Mouse (Mus musculus): ENCODE measurements around the gene Spaar.
"Not testable (repeated sequence)": the region's sequence is repeated elsewhere in the genome, so short reads cannot be mapped to it uniquely, and the experiment has no call there.

The Spaar gene

DNA sequence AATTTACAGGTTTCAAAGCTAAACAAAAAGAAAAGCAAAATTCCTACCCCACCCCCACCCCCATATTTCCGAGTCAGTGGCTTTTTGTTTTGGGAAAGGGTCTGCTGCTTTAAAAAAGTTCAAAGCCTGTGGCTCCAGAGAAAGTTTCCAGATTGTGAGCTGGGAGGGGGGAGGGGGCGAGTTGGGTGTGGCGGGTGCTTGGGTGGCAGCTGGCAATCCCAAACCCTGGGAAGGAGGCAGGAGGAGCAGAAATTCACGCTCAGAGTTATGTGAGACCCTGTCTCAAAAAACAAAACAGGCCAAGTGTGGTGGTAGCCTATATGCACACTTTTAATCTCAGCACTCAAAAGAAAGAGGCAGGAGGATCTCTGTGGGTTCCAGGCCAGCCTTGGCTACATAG is 12.8 kb downstream of the Spaar start:
- Histone ChIP-seq H3K36me3 (ENCODE audit: control insufficient read depth, insufficient read depth, low read length, poor library complexity, severe bottlenecking) (no peaks in the 10 kb centered on the region), H3K27me3 (ENCODE audit: control insufficient read depth, insufficient read depth, low read length, poor library complexity, severe bottlenecking) (no peaks in the 10 kb centered on the region)
- no peak for DNase-seq (ENCODE audit: low read depth, low spot score)

DNA sequence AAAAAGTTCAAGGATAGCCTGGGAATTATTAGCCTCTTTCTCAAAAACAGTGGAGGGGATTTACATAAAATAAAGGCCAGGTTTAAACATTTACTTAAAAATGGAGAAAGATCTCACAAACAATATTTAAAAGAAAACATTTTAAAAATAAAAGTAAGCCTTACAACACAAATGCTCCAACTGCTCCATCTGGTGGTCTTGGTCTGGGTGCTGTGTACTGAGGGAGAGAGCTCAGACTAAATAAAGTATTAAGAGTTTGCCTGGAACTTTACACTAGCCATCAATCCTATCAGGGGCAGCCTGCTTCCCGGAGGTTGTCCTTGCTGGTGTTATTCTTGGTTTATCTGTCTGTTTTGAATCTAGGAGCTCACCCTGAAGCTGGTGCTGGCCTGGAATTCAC is 13.3 kb downstream of the Spaar start:
- no peaks in the 10 kb centered on the region for H3K27me3 ChIP-seq (ENCODE audit: control insufficient read depth, insufficient read depth, low read length, poor library complexity, severe bottlenecking)

DNA sequence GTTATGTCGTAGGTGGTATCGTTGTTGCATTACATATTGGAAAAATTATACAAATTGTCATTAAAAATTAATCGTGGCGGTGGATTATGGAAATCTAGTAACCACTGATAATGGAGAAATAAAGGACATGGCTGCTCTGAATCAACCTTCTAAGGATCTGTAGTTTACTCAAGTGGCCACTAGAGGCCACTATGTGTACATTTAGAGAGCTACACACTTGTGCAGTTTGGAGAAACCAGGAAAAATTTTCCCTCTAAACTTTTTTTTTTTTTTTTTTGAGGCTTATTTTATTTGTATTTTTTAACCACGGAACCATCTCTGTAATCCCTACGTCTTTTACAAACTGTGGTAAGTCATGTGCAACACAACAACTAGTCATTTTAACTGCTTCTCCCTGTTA is 15.4 kb downstream of the Spaar start:
- Histone ChIP-seq H3K27me3 (ENCODE audit: control insufficient read depth, insufficient read depth, low read length, poor library complexity, severe bottlenecking) (no peaks in the 10 kb centered on the region), H3K36me3 (ENCODE audit: control insufficient read depth, insufficient read depth, low read length, poor library complexity, severe bottlenecking) (no peaks in the 10 kb centered on the region)
- DNase-seq (ENCODE audit: low read depth, low spot score) = peak; percentile 26

More for the DNA sequence above, 13.3 kb downstream of the Spaar start:
- no peak for DNase-seq (ENCODE audit: low read depth, low spot score)
- H3K36me3 ChIP-seq (ENCODE audit: control insufficient read depth, insufficient read depth, low read length, poor library complexity, severe bottlenecking) = no peaks in the 10 kb centered on the region

DNA sequence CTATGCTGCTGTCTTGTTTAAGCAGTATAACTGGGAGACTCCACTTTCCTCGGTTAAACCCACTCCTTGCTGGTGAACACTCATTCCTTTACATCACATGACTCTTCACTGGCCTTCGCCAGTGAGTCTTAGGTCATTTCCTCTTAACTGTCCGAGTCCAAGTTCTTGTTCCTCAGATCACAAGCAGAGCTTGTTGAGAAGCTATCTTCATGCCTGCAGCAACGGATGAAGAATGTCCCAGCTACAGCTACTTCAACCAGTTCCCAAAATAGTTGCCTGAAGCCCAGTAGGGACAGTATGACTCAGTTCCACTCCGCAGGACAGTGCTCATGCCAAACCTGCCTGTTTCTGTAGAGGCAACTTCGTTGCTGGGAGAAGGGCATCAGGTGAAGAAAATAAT is 27.4 kb downstream of the Spaar start:
- Histone ChIP-seq H3K27me3 (ENCODE audit: control insufficient read depth, insufficient read depth, low read length, poor library complexity, severe bottlenecking) (no peaks in the 10 kb centered on the region), H3K36me3 (ENCODE audit: control insufficient read depth, insufficient read depth, low read length, poor library complexity, severe bottlenecking) (no peaks in the 10 kb centered on the region)
- DNase-seq (ENCODE audit: low read depth, low spot score) = no peak

DNA sequence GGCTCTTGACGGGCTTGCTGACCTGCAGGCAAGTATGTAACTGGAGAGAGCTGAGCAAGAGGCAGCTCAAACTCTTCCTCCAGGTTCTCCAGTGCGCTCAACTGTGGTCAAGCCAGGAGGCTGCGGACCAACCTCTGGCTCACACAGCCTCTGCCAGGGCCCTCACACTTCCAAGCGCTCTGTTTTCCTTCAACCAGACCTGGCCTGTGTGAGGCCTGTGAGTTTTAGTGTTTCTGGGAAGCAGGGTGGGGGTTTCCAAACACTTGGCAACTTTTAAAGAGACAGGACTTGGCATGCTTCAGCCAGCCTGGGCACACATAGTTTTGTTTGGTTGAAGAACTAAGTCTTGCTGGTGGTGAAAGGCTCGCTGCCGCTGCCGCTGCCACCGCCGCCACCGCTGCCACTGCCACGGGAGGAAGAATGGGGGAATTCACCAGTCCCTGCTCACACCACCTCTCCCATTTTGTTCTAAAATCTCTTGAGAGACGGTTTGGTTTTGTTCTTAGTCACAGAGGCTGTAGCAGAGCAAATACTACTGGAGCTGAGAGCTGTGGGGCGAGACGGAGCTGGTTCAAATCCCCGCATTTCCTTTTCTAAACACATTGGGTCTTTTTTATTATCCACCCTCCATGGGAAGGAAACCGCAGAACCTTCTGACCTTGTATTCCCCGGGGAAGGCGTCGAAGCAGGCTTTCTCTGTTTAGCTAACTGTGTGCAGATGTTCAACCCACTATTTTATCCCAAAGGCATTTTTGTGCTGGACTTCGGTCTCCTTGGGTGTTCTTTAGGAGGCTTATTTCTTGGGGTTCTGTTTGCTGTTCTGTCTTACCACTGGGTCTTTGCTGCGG is 30.0 kb downstream of the Spaar start:
- H3K27me3 ChIP-seq (ENCODE audit: control insufficient read depth, insufficient read depth, low read length, poor library complexity, severe bottlenecking) = no peaks in the 10 kb centered on the region
- no peak for DNase-seq (ENCODE audit: low read depth, low spot score)
- no peaks in the 10 kb centered on the region for H3K36me3 ChIP-seq (ENCODE audit: control insufficient read depth, insufficient read depth, low read length, poor library complexity, severe bottlenecking)

DNA sequence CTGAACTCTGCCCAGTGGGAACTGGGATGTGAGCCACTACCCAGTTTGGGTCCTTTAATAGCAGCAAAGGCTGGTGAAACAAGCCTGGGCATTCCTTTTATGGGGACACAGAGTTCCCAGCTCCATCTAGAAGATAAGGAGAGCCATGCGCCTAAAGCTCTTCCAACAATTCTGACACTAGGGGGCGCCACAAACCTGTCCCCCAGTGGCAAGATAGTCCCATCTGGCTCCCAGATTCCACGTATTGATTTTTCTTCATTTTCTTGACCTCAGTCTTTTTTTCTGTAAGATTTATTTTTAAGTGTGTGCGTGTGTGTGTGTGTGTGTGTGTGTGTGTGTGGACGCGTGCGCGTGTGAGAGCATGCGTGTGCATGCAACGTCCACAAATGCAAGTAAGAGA is 30.6 kb downstream of the Spaar start:
- Histone ChIP-seq H3K27me3 (ENCODE audit: control insufficient read depth, insufficient read depth, low read length, poor library complexity, severe bottlenecking) (no peaks in the 10 kb centered on the region), H3K36me3 (ENCODE audit: control insufficient read depth, insufficient read depth, low read length, poor library complexity, severe bottlenecking) (no peaks in the 10 kb centered on the region)
- DNase-seq (ENCODE audit: low read depth, low spot score) = peak; percentile 13

DNA sequence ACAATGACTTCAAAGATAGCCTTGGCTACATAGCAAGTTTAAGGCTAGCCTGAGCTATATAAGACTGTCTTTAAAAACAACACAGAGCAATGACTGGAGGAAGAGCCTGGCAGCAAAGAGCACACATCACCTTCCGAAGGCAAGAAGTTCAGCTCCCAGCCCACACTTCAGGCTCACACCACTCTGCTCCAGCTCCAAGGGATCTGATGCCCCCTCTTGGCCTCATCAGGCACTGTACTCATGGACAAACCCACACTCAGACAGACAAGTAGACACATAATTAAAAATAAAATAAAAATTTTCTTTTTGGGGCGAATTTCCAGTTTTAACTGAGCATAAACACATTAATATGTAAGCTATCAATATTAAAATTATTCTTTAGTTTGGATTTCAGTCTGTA is 31.5 kb downstream of the Spaar start:
- no peaks in the 10 kb centered on the region for H3K36me3 ChIP-seq (ENCODE audit: control insufficient read depth, insufficient read depth, low read length, poor library complexity, severe bottlenecking)
- H3K27me3 ChIP-seq (ENCODE audit: control insufficient read depth, insufficient read depth, low read length, poor library complexity, severe bottlenecking) = no peaks in the 10 kb centered on the region
- no peak for DNase-seq (ENCODE audit: low read depth, low spot score)

DNA sequence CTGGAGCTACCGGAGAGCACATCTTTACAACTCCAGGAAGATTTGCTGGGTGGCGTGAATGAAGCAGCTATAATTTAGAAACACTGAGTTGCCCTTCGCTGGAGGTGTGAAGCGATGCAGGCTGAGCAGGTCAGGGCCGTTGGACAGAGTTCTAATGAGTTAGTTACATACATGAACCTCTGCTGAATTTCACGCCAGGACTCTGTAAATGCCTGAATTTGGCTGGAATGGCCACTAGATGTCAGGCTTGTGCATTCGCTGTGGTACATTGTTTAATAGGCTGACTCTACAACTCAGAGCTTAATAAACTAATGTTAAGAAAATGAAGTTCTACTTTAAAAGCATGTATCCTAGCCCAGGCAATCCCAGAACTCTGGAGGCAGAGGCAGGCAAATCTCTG is 33.6 kb downstream of the Spaar start:
- H3K36me3 ChIP-seq (ENCODE audit: control insufficient read depth, insufficient read depth, low read length, poor library complexity, severe bottlenecking) = no peaks in the 10 kb centered on the region
- no peaks in the 10 kb centered on the region for H3K27me3 ChIP-seq (ENCODE audit: control insufficient read depth, insufficient read depth, low read length, poor library complexity, severe bottlenecking)
- DNase-seq (ENCODE audit: low read depth, low spot score) = peak; percentile 51

DNA sequence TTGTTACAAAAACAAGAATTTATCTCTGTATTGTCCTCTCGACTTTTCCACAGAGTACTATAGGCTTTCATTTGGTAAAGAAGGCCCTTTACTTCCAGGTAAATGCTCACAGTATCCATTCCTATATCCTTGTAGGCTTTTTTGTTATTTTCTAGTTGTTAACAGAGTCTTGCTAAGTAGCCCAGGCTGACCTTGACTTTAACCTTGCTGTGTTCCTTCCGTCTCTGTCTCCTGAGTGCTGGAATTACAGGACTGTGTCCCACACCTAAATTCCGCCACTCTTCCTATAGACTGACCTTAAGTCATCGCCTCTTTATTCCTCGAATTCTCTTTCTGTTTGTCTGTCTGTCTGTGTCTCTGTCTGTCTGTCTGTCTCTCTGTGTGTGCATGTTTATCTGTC is 38.5 kb downstream of the Spaar start:
- no peaks in the 10 kb centered on the region for H3K36me3 ChIP-seq (ENCODE audit: control insufficient read depth, insufficient read depth, low read length, poor library complexity, severe bottlenecking)

DNA sequence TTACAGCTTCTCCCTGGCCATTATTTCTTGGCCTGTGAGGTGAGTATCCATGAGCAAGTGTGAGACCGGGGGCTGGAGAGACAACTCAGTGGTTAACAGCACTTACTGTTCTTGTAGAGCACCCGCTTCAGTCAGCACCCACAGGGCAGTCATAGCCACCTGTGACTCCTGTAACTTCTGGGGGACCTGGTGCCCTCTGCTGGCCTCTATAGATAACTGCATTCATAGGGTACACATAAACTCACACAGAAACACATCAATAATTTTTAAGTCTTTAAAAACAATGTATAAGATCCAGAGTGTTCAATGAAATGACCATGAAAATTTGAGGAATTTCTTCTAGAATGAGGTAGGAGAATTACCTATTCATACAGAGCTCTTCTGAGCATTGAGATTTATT is 39.5 kb downstream of the Spaar start:
- Histone ChIP-seq H3K36me3 (ENCODE audit: control insufficient read depth, insufficient read depth, low read length, poor library complexity, severe bottlenecking) (no peaks in the 10 kb centered on the region), H3K27me3 (ENCODE audit: control insufficient read depth, insufficient read depth, low read length, poor library complexity, severe bottlenecking) (no peaks in the 10 kb centered on the region; the same call in 1 of the 2 replicates)
- no peak for DNase-seq (ENCODE audit: low read depth, low spot score)

More for the DNA sequence above, 38.5 kb downstream of the Spaar start:
- DNase-seq (ENCODE audit: low read depth, low spot score) = no peak
- no peaks in the 10 kb centered on the region; the same call in 1 of the 2 replicates for H3K27me3 ChIP-seq (ENCODE audit: control insufficient read depth, insufficient read depth, low read length, poor library complexity, severe bottlenecking)

DNA sequence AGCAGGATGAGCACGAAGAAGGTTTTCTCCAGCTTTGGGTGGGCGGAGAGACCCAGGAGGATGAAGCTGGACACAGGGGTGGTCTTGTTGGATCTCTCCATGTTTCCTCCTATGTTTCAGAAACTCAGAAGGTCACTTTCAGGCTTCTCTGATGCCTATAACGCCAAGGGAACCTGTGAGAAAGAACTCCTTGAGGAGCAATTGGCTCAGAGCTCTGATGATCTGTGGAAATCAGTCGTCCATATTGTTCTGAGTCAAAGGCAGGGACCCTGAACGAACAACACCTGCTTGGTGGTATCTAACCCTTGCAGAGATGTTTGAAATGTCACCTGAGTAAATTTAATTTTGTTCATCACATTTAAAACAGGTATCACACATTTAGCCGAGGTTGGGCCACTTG is 41.1 kb downstream of the Spaar start, which contains the start of gene Olfr159:
TSS of gene Olfr159 (minus strand) at position 101 of the 400 bp plus-strand sequence.
- no peaks in the 10 kb centered on the region for H3K36me3 ChIP-seq (ENCODE audit: control insufficient read depth, insufficient read depth, low read length, poor library complexity, severe bottlenecking)
- H3K27me3 ChIP-seq (ENCODE audit: control insufficient read depth, insufficient read depth, low read length, poor library complexity, severe bottlenecking) = no peaks in the 10 kb centered on the region; the same call in 1 of the 2 replicates
- DNase-seq (ENCODE audit: low read depth, low spot score) = no peak

DNA sequence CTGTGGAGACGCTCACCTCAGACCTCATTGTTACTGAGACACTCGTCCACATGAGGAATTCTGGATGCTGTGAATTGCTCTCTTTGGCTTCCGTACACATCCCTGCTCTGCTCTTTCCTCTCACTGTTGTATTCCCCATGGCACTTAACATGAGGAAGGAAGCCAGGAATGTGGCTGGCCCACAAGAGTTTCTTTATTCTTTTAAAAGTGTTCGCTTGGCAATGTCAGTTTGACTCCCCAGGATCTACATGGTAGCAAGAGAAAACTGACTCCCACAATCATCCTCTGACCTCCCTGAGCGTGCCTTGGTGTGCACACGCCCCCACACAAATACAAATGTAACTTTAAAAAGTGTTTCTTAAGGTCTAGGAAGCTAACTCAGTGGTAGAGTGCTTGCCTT is 41.8 kb downstream of the Spaar start:
- no peaks in the 10 kb centered on the region for H3K36me3 ChIP-seq (ENCODE audit: control insufficient read depth, insufficient read depth, low read length, poor library complexity, severe bottlenecking)
- DNase-seq (ENCODE audit: low read depth, low spot score) = no peak
- H3K27me3 ChIP-seq (ENCODE audit: control insufficient read depth, insufficient read depth, low read length, poor library complexity, severe bottlenecking) = no peaks in the 10 kb centered on the region; the same call in 1 of the 2 replicates

DNA sequence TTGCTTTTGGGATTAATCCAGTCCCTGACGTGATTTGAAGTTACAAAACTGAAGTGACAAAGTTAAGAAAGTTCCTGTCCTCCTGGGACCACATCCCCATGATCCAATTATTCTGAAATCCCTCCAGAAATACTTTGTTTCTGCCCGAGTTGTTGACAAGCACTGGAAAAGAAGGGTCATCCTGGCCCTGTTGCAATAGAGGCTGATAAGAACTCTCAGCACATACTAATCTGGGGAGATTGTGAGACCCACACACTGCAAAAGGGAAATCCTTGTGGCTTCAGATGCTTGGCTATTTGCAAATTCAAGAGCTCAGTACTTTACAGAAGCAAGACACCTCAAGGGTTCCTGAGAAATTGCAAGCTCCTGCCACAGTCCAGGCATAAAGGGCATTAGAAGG is 42.5 kb downstream of the Spaar start:
- H3K36me3 ChIP-seq (ENCODE audit: control insufficient read depth, insufficient read depth, low read length, poor library complexity, severe bottlenecking) = no peaks in the 10 kb centered on the region
- H3K27me3 ChIP-seq (ENCODE audit: control insufficient read depth, insufficient read depth, low read length, poor library complexity, severe bottlenecking) = no peaks in the 10 kb centered on the region; the same call in 1 of the 2 replicates
- no peak for DNase-seq (ENCODE audit: low read depth, low spot score)

DNA sequence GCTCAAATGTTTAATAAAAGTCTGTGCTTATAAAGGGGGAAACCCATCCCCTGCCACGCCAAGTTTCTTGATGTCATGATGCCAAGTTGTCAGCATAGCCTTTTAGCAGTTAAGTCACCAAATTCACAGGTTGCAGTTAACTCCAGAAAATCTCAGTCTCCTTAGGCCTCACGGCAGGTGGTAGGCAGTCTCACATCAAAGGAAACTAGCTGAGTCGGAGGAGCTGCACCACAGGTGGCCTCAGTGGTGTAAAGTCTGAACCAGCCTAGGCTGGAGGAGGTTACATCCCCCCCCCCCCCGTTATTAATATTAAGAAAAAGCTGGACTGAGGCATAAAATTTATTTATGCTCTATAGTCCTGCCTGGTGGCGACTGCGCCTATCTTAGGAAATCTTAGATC is 65.5 kb downstream of the Spaar start:
- Histone ChIP-seq H3K36me3 (ENCODE audit: control insufficient read depth, insufficient read depth, low read length, poor library complexity, severe bottlenecking) (no peaks in the 10 kb centered on the region), H3K27me3 (ENCODE audit: control insufficient read depth, insufficient read depth, low read length, poor library complexity, severe bottlenecking) (no peaks in the 10 kb centered on the region; the same call in 1 of the 2 replicates)
- no peak for DNase-seq (ENCODE audit: low read depth, low spot score)

DNA sequence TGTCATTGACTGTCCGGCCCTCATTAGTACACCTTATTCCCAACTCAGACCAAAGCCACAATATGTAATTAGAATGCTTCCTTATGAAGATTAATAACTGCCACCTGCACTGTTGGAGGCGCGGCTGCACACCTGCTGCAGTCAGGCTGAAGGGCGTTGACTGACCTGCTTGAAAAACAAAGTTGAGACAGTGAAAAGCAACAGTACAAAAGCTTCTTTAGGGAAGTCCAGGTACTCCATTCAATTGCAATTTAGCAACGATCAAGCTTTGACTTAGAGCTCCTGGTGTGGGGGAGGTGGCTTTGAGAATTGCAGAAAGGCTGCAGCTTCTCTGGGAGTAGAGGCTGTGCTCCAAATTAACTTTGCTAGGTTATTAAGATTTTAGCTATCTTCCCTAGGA is 66.0 kb downstream of the Spaar start:
- H3K36me3 ChIP-seq (ENCODE audit: control insufficient read depth, insufficient read depth, low read length, poor library complexity, severe bottlenecking); DNase-seq (ENCODE audit: low read depth, low spot score); H3K27me3 ChIP-seq (ENCODE audit: control insufficient read depth, insufficient read depth, low read length, poor library complexity, severe bottlenecking): not testable (repeated sequence)

Data from splenic B cell, adult 2 months (primary cell).